Comparison of ENCODE assay signal across 8 mouse cellular contexts in genomic region chr5:105500132-105501121, GRCm38 (mm10). TPM values are rescaled to one million over a fixed set of nuclear protein-coding genes. Genes with fewer than 3 reads are reported as not detected.
DNase-seq lines count a peak whose midpoint lies in the region; ATAC-seq lines count a peak whose summit lies in the region.

No protein-coding gene starts in this region.

- ATAC-seq in inflammation-experienced regulatory T-cells, adult 6 months, result peak; percentile 60

- peak; percentile 41 for DNase-seq in ovary, adult 18-20 months (ENCODE audit: low spot score)
- DNase-seq in ovary, postnatal 14 days (ENCODE audit: low spot score), result no peak
- peak; percentile 42 for DNase-seq in embryo, embryonic 11 days
- peak; percentile 64 for DNase-seq in retina, postnatal 1 day
- no peak for DNase-seq in kidney, adult 8-10 months
- no peak for DNase-seq in left cerebral cortex, adult 18-20 months (ENCODE audit: low spot score in 2 of 2)
- no peak for DNase-seq in right cerebral cortex, postnatal 14 days

RNA-seq across cellular contexts. Expression of gene Lrrc8c, which starts 18.8 kb away (rescaled TPM):
- polyA plus RNA-seq in inflammation-experienced regulatory T-cells, adult 6 months (2017; shearing (Covaris generic)), result 10 to 100 TPM; 46.9 to 77.2 (median 63.8) TPM
- total RNA-seq in left cerebral cortex, adult 18-20 months (2021), result 10 to 100 TPM; 30.7 to 31.0 TPM

Comparison
In these comparisons a context has a peak if more than half of its experiments do, and no peak if none do; other contexts are left out.
1. DNase-seq: peak in ovary, adult 18-20 months (single experiment), embryo, embryonic 11 days (single experiment) and retina, postnatal 1 day (single experiment); none in ovary, postnatal 14 days (single experiment), kidney, adult 8-10 months (0 of 2), left cerebral cortex, adult 18-20 months (0 of 2) and right cerebral cortex, postnatal 14 days (single experiment).